Mouse (Mus musculus) left cerebral cortex, postnatal 36 days (tissue): ENCODE measurements at regions not wholly inside any gene's neighbourhood (a gene's known extent, or its start where the extent isn't known, plus 50 kb on each side); places are given as distances from the start of the nearest gene placed in this dataset.

Experiments
- DNase-seq, 2 experiments: peaks; one replicate each; pipeline ENCODE4 v3.0.0; 2021 to 2022; ENCODE audit warnings: low spot score in 2 of 2, mixed read lengths in 1 of 2
- intact Hi-C: fragments of 180-260 bp; cut with DNase I; formaldehyde crosslinking; loops from one replicate; pipeline ENCODE4 v1.15.1; 2025

- no peak for DNase-seq
- intact Hi-C loops, result no loop called here
Observed at GRCm38 (mm10) chr17:50426146-50426545, 83.1 kb upstream of the Plcl2 start.

GRCm38 (mm10) chr17:50427331-50428003, 81.7 kb upstream of the Plcl2 start:
- intact Hi-C loops, result no loop called here
- no peak for DNase-seq

GRCm38 (mm10) chr17:50428004-50428560, 81.1 kb upstream of the Plcl2 start:
- DNase-seq, result no peak
- intact Hi-C loops, result no loop called here

- DNase-seq, result no peak
- intact Hi-C loops, result no loop called here
Observed at GRCm38 (mm10) chr17:50432559-50432958, 76.6 kb upstream of the Plcl2 start.

GRCm38 (mm10) chr17:50438960-50439359, 70.2 kb upstream of the Plcl2 start:
- intact Hi-C loops, result no loop called here
- DNase-seq, result no peak

GRCm38 (mm10) chr17:50439365-50439764, 69.8 kb upstream of the Plcl2 start:
- intact Hi-C loops, result no loop called here
- DNase-seq, result no peak

- DNase-seq, result no peak
- intact Hi-C loops, result no loop called here
Observed at GRCm38 (mm10) chr17:50442062-50442461, 67.1 kb upstream of the Plcl2 start.

- no peak for DNase-seq
- intact Hi-C loops, result no loop called here
Observed at GRCm38 (mm10) chr17:50442905-50443304, 66.3 kb upstream of the Plcl2 start.

- intact Hi-C loops, result no loop called here
- DNase-seq, result no peak
Observed at GRCm38 (mm10) chr17:50443376-50444022, 65.7 kb upstream of the Plcl2 start.

GRCm38 (mm10) chr17:50444023-50444389, 65.2 kb upstream of the Plcl2 start:
- no peak for DNase-seq
- intact Hi-C loops, result no loop called here

GRCm38 (mm10) chr17:50448693-50449092, 60.5 kb upstream of the Plcl2 start:
- no peak for DNase-seq
- intact Hi-C loops, result no loop called here

- no peak for DNase-seq
- intact Hi-C loops, result no loop called here
Observed at GRCm38 (mm10) chr17:50451606-50452005, 57.6 kb upstream of the Plcl2 start.

- intact Hi-C loops, result no loop called here
- DNase-seq, result no peak
Observed at GRCm38 (mm10) chr17:50453524-50453923, 55.7 kb upstream of the Plcl2 start.

- intact Hi-C loops, result no loop called here
- DNase-seq, result no peak
Observed at GRCm38 (mm10) chr17:50453956-50454355, 55.2 kb upstream of the Plcl2 start.

- intact Hi-C loops, result no loop called here
Observed at GRCm38 (mm10) chr17:50454917-50455316, 54.3 kb upstream of the Plcl2 start.

GRCm38 (mm10) chr17:50455719-50456118, 53.5 kb upstream of the Plcl2 start:
- DNase-seq, result no peak
- intact Hi-C loops, result loop anchor here (2.0 kb wide), 1 partner anchor 41 kb away; no protein-coding TSS in a partner anchor

More at GRCm38 (mm10) chr17:50454917-50455316, 54.3 kb upstream of the Plcl2 start:
- no peak for DNase-seq

GRCm38 (mm10) chr17:50457053-50457697, 52.0 kb upstream of the Plcl2 start:
- intact Hi-C loops, result loop anchor here (2.0 kb wide), 1 partner anchor 42 kb away; no protein-coding TSS in a partner anchor
- DNase-seq, result no peak

- intact Hi-C loops, result no loop called here
- DNase-seq, result no peak
Observed at GRCm38 (mm10) chr17:50458232-50458631, 51.0 kb upstream of the Plcl2 start.
